Mouse (Mus musculus): ENCODE data around the gene Piwil1. TPM values are rescaled to one million over a fixed set of nuclear protein-coding genes. Genes with fewer than 3 reads are reported as not detected.
"Not testable (repeated sequence)": the region's sequence is repeated elsewhere in the genome, so short reads cannot be mapped to it uniquely, and the experiment has no call there.

The Piwil1 gene
- polyA plus RNA-seq, 1 experiment from 2014 or later: not detected

DNA sequence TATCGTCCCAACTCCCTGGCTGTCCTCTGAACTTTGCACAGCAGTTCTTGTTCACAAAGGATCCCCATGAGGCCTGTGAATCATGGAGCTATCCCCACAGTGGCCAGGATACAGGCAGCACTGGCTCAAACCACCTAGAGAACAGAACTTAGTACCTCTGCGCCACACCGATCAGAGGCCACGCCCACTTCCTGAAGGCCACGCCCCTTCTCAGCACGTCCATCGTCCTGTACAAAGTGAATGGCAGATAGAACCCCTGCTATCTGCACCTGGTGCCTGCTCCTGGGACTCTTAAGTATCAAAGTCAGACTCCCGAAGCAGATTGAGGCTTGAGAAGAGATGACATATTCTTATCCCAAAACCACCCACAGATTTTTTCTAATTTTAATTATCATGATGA is 8.3 kb downstream of the Piwil1 start:
- DNase-seq (ENCODE audit: low spot score): no peak

- DNase-seq (ENCODE audit: low spot score): no peak
Measured at GRCm38 (mm10) chr5:128711847-128712246, 9.5 kb downstream of the Piwil1 start.

DNA sequence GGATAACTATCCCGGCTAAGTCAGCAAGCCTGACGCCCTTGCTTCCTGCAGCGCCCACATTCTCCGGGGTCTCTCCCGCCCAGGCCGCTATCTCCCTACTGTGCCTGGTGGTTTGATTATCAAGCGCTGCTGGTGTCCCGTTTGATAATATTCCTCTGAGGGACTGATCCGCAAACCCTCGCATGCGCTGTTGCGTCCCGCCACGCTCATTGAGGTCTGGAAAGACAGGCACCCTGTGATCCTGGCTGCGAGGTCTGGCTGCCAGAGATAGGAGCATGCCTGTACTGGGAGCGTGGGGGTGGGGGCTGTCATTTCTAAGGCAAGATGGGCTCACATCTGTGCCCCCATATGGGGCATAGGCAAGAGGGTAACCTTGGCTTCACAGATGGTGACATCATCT is 12.8 kb downstream of the Piwil1 start:
- no peak for DNase-seq (ENCODE audit: low spot score)

DNA sequence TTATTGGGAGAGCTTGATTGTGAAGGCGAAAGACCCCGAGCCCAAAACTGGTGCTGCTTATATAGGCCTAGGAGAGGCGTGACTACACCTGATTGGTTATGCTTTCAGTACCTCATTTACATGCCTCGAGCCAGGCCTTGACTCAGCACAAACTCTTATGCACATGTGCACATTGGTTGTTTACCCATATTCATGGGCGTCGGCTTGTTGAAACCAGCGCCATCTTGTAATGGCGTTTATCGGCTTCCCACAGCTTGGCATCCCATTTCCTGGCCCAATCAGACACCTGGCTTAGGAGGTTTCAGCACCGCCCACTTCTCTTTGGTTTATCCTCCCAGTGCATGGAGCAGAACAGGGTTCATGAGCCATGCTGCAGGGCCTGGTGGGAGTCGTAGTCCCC is 18.1 kb downstream of the Piwil1 start:
- DNase-seq (ENCODE audit: low spot score): not testable (repeated sequence)

GRCm38 (mm10) chr5:128729341-128729740 is 27.0 kb downstream of the Piwil1 start:
- DNase-seq (ENCODE audit: low spot score): no peak

DNA sequence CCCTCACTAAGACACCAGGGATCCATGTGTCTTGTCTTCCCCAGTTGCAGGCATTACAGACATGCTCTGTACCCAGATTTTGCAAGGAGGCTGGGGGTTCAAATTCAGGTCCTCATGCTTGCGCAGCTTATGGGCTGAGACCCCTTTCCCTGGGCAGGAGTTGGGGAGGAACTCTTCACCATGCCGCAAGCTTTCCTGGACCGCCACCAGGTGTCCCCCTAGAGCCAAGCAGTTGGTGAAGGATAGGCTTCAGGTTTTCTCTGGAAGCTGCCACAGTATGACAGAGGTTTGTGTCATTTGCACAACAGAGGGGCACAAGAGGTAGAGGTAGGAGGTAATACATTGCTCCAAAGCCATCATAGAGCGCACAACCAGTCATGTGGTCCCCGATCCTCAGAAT is 28.3 kb downstream of the Piwil1 start:
- peak; percentile 7 for DNase-seq (ENCODE audit: low spot score)

DNA sequence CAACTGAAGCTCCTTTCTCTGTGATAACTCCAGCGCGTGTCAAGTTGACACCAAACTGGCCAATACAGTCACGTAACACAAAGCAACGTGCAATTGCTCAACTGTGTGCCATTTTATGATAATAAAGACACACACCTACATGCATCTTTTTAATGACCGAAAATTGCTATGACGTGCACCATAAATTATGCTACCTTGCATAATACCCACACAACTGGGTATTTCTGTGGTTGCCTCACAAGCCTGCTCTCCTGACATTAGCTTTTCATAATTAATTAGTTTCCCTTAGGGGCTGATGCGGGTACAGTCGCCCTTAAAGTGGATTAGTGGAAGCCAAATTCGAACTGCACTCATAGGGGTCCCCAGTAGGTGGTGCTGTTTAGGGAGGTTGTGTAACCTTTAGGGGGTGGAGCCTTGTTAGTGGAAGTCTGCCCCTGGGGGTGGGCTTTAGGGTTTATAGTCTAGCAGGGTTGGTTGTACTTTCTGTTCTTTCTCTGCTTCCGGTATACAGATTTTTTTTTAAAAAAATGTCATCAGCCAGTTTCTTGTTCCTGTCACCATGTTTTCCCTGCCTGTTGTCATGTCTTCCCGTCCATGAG is 30.2 kb downstream of the Piwil1 start:
- peak; percentile 27 for DNase-seq (ENCODE audit: low spot score)

DNA sequence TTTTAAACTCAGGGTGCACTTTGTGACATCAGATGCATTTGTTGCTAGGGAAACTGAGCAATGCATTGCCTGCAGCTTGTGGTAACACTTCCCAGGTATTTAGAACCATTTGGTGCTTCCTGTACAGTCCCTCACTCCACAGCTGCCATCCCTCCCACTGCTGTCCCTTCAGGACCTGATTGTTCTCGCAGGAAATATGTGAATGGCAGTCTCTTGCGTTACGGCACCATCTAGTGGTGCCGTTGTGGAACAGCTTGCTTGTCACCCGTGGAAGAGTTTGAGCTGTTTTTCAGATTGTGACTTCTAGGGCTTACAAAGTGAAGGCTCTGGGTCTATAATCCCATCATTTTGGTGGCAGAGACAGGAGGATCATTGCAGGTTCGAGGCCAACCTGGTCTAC is 31.6 kb downstream of the Piwil1 start:
- peak; percentile 43 for DNase-seq (ENCODE audit: low spot score)

DNA sequence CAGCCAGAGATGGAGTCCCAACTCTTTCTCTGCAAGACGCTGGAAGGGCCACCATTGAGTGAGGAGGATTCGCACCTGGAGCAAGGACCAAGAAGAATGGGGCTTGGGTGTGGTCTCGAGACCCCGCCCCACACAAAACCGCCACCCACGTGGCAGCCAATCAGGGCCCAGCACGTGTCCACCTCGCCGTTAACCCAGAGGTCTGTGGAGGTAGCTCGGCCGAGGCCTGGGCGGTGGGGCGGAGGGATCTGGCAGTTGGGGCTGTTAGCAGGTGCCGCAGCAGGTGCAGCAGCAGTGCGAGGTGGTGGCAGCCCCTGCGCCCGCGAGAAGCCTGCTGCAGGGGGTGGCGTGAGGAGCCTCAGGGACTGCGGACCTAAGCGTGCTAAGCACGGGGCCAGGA is 33.6 kb downstream of the Piwil1 start:
- no peak for DNase-seq (ENCODE audit: low spot score)

DNA sequence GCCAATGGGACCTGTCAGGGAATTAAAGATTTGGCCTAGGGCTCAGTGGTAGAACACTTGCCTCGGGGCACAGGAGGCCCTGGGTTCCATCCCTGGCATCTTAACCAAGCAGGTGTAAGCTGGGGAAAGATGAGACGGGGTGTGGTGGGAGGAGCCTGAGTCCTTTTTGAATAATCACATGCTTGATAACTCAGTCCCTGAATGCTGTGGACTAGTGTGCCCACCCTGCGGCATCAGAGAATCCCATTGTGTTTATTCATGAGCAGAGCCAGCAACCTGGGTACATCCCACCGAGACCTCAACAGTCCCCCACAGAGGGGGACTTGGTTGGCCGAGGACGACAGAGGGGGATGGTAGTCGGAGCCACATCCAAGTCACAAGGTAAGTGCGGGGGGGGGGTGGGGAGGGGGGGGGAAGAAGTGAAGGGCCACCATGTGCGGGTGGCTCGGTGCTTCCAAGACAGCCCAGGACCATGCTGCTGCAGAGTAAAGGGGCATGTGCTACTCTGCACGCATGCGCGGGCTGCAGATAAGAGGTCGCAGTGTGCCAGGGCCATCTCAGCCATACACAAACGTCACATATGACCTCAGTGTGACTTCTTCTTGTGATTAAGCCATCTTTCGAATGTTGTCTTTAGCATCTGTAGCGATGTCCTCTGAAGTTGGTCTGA is 37.0 kb downstream of the Piwil1 start:
- DNase-seq (ENCODE audit: low spot score): no peak

DNA sequence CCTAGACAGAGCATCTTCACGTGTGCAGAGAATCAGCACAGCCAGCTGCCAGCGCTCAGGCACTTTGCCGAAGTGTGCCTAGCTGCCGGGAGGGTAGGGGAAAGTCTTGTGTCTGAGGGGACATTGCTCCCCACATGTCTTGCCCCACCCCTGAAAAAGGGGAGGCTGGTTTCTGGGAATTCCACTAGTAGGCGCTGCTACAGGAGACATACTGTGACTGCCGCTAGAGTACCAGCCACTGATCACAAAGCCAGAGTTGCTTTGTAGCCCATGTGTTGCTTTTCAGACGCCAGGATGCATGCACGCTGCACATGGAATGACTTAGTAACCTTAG is 37.5 kb downstream of the Piwil1 start:
- no peak for DNase-seq (ENCODE audit: low spot score)

DNA sequence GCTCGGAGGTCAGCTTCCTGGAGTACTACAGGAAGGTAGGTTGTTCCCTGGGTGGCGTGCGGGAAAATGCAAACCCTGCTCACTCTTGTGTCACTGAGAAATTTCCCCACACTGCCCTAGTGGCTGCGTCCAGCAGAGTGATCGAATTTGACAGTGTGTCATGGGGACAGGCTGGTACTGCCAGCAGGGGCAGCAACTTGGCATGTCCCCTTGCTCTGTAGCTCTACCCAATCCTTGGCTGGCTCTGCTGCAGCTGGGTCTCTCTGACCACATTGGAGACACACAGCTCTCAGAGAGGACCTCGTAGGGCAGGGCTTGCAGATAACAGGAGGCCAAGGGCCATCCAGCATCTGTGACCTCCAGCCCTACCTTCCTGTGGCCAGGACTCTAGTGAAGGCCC is 42.0 kb downstream of the Piwil1 start:
- DNase-seq (ENCODE audit: low spot score): no peak

DNA sequence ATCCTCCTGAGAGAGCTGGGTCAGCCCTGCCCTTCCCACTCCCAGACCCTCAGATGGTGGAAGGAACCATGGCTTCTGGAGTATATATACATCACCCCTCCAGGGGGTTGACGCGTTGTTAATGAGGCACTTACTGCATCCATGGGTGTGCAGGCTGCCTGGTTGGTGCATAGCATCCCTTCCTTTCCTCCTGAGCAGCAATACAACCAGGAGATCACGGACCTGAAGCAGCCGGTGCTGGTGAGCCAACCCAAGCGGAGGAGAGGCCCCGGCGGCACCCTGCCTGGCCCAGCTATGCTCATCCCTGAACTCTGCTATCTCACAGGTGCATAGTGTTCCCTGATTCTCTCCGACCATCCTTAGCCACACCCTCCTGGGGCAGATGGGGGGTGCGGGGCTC is 42.9 kb downstream of the Piwil1 start:
- no peak for DNase-seq (ENCODE audit: low spot score)

DNA sequence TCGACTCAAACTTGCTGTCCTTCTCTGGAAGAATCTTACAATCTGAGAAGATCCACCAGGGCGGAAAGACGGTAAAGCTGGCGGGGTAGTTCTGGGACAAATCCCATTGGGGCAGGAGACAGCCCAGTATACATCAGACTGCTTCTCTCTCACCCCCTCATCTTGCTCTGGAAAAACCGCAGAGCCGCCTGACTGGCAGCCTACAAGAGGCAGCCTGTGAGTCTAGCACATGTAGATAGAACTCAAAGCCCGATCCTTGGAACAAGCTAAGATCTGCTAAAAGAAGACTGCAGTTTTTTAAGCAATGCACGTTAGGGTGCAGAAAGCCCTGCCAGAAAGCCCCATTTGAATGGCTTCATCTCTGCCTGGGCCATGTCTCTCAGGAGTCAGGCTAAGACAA is 43.9 kb downstream of the Piwil1 start:
- no peak for DNase-seq (ENCODE audit: low spot score)

GRCm38 (mm10) chr5:128761118-128761517 is 58.8 kb downstream of the Piwil1 start:
- no peak for DNase-seq (ENCODE audit: low spot score)

DNA sequence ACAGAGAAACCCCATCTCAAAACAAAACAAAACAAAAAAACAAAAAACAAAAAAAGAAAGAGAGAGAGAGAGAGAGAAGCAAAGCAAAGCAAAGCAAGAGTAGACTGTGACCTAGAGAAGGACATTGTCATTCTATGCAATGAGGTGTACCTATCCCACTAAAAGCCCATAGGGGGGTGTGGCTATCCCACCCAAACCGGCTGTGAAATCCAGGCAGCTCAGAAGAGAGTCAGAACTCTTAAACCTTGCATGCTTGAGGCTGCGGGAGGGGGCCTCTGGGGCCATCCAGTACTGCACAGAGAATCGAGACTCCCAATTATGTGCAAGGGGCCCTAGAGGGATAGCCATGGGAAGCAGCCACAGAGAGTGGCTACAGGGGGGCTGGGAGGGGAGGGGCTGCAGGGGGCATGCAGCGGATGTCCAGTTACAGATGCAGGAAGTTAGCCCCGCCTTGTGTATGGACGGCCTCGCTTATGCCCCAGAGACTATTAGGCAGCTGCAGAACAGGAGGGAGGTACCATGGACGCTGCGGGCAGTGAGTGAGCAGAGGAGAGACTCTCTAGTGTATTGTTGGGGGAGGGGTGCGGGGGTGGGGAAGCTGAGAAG is 66.8 kb downstream of the Piwil1 start:
- DNase-seq (ENCODE audit: low spot score): no peak

- no peak for DNase-seq (ENCODE audit: low spot score)
Measured at GRCm38 (mm10) chr5:128776386-128776785, 74.1 kb downstream of the Piwil1 start.

GRCm38 (mm10) chr5:128781621-128782020 is 79.3 kb downstream of the Piwil1 start:
- DNase-seq (ENCODE audit: low spot score): no peak

DNA sequence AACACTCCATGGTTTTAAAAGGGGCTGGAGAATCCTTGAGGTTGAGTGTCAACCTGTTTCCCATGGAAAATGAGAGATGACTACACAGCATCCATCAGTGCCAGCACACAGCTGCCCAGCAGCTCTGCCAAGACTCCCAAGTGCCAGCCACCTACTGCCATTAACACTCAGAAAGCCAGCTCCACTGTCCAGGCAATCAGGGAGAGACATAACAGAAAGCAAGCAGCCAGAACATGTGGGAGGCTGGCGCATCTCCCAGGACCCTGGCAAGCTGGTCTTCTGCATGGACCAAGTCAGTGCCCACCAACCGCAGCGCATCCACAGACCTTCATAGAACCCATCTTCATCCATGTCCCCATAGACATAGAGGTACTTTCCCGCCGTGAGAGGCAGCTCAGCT is 98.3 kb downstream of the Piwil1 start:
- no peak for DNase-seq (ENCODE audit: low spot score)

Measured in thymus, postnatal 0 days (tissue).